ENCODE assay signal across 10 mouse cellular contexts in the genomic region with DNA sequence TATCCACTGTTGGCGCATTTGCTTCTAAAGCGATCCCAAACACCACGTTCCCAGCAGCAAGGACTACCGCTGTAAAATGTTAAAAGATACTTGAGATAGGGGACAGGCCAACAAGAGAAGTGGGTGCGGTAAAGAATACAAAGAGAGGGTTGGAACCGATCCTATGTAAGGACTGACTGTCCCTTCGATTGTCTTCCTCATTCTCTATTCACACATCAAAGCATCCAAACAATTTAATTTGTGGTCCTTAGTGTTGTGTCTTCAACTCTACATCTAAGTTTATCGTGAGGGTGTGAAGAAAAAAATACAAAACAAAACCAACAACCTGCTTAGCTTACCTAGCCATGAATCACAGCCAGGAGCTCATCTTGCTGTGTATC. TPM values are rescaled to one million over a fixed set of nuclear protein-coding genes. Genes with fewer than 3 reads are reported as not detected.
DNase-seq lines count a peak whose midpoint lies in the region; ATAC-seq and TF ChIP-seq lines count a peak whose summit lies in the region.
"Had no signal": no experiment of that assay in that cellular context is flagged by ENCODE, and none has a peak within 500 bp of the region (broad histone marks: within the 10 kb centered on the region; RNA-seq: fewer than 3 reads in every experiment).

No protein-coding gene starts in this region.

- no peak for DNase-seq in heart, postnatal 14 days
- DNase-seq in forebrain, postnatal 0 days, result peak; percentile 66
- no peak for DNase-seq in liver, postnatal 0 days
- DNase-seq in cerebellum, postnatal 36 days, result no peak
- DNase-seq in right cerebral cortex, postnatal 10 days (ENCODE audit: low spot score in 2 of 2), result no peak
- DNase-seq in left cerebral cortex, adult 11 months (ENCODE audit: low spot score), result no peak
- DNase-seq: spleen, adult 18-20 months had no signal

- intact Hi-C loops in heart, postnatal 14 days (cut with DNase I), result loop anchor here (5.0 kb wide), 1 partner anchor 47 kb away; the partner anchor contains the start of gene Tfam

- 19% methylated on average over 8 of the region's 8 CpGs for WGBS in heart, embryonic 13.5 days
- WGBS in forebrain, postnatal 0 days, result 6% methylated on average over 8 of the region's 8 CpGs
- 27% methylated on average over 8 of the region's 8 CpGs for WGBS in liver, postnatal 0 days (ENCODE audit: insufficient replicate concordance)

- peak overlapping the region; percentile 67 for H3K27ac ChIP-seq in heart, embryonic 13.5 days (replicated peaks)
- no peak overlapping the region for H3K27ac ChIP-seq in ES-Bruce4 (ENCODE audit: insufficient read depth, low read length)
- peak overlapping the region; percentile 93 for H3K27ac ChIP-seq in forebrain, postnatal 0 days (ENCODE audit: low read depth, low read length)
- no peak overlapping the region for H3K27ac ChIP-seq in liver, postnatal 0 days (ENCODE audit: low read depth)

- H3K36me3 ChIP-seq in heart, embryonic 13.5 days, result peaks cover 8% of the 10 kb centered on the region; the same call in 1 of the 2 replicates
- H3K36me3 ChIP-seq in ES-Bruce4 (ENCODE audit: control insufficient read depth, insufficient read depth, low read length, poor library complexity, severe bottlenecking), result no peaks in the 10 kb centered on the region
- no peaks in the 10 kb centered on the region for H3K36me3 ChIP-seq in forebrain, postnatal 0 days (ENCODE audit: insufficient read depth)
- H3K36me3 ChIP-seq in liver, postnatal 0 days (replicated peaks; ENCODE audit: insufficient read depth, low read length), result no peaks in the 10 kb centered on the region
- H3K36me3 ChIP-seq: G1E had no signal

- TF ChIP-seq EP300 in ES-Bruce4 (IDR thresholded peaks at IDR 0.05; ENCODE audit: insufficient read depth, low read depth, low read length), result no peak
- TF ChIP-seq EP300 in liver, postnatal 0 days (IDR thresholded peaks at IDR 0.05; ENCODE audit: low read depth), result no peak

- peak overlapping the region; percentile 82 for H3K4me2 ChIP-seq in heart, embryonic 13.5 days
- peak overlapping the region; percentile 57 for H3K4me2 ChIP-seq in forebrain, postnatal 0 days (ENCODE audit: low read depth)
- H3K4me2 ChIP-seq in liver, postnatal 0 days (ENCODE audit: low read depth, low read length), result peak overlapping the region; percentile 76

- H3K9me3 ChIP-seq in heart, embryonic 13.5 days, result no peaks in the 10 kb centered on the region
- H3K9me3 ChIP-seq in ES-Bruce4 (replicated peaks; ENCODE audit: control insufficient read depth, insufficient read depth, low read length, poor library complexity, severe bottlenecking), result no peaks in the 10 kb centered on the region
- H3K9me3 ChIP-seq in forebrain, postnatal 0 days (ENCODE audit: low read length), result no peaks in the 10 kb centered on the region
- H3K9me3 ChIP-seq in liver, postnatal 0 days (ENCODE audit: low read length), result no peaks in the 10 kb centered on the region

- peak overlapping the region; percentile 99 for H3K4me3 ChIP-seq in heart, embryonic 13.5 days
- peak overlapping the region; percentile 99 for H3K4me3 ChIP-seq in ES-Bruce4 (ENCODE audit: low read depth, low read length)
- H3K4me3 ChIP-seq in forebrain, postnatal 0 days (ENCODE audit: low read depth, low read length), result peak overlapping the region; percentile 94
- H3K4me3 ChIP-seq in liver, postnatal 0 days (ENCODE audit: low read depth, low read length), result peak overlapping the region; percentile 87

- TF ChIP-seq CTCF in ES-Bruce4 (IDR thresholded peaks at IDR 0.05; ENCODE audit: low read depth, low read length), result no peak
- no peak for TF ChIP-seq CTCF in forebrain, postnatal 0 days (IDR thresholded peaks at IDR 0.05; ENCODE audit: low read depth)
- no peak for TF ChIP-seq CTCF in liver, postnatal 0 days (IDR thresholded peaks at IDR 0.05; ENCODE audit: low read depth)

- H3K4me1 ChIP-seq in heart, embryonic 13.5 days, result peaks cover 36% of the 10 kb centered on the region
- H3K4me1 ChIP-seq in ES-Bruce4 (ENCODE audit: control insufficient read depth, insufficient read depth, low read length), result no peaks in the 10 kb centered on the region
- H3K4me1 ChIP-seq in forebrain, postnatal 0 days (ENCODE audit: insufficient read depth), result peaks cover 20% of the 10 kb centered on the region
- H3K4me1 ChIP-seq in liver, postnatal 0 days (ENCODE audit: insufficient read depth), result peaks cover 4% of the 10 kb centered on the region; the same call in 1 of the 2 replicates

- peaks cover 12% of the 10 kb centered on the region for H3K27me3 ChIP-seq in heart, embryonic 13.5 days (replicated peaks)
- no peaks in the 10 kb centered on the region for H3K27me3 ChIP-seq in ES-Bruce4 (ENCODE audit: control insufficient read depth, insufficient read depth, low read length, poor library complexity, severe bottlenecking)
- H3K27me3 ChIP-seq in forebrain, postnatal 0 days (ENCODE audit: insufficient read depth, low read length), result no peaks in the 10 kb centered on the region
- no peaks in the 10 kb centered on the region for H3K27me3 ChIP-seq in liver, postnatal 0 days (ENCODE audit: insufficient read depth, low read length)

- no peak for ATAC-seq in heart, embryonic 13.5 days (ENCODE audit: extremely low read depth, insufficient number of reproducible peaks, low FRiP score, low TSS enrichment)
- ATAC-seq in forebrain, postnatal 0 days, result no peak
- ATAC-seq in liver, postnatal 0 days, result no peak

- H3K9ac ChIP-seq in heart, embryonic 13.5 days, result peak overlapping the region; percentile 96
- peak overlapping the region; percentile 83 for H3K9ac ChIP-seq in ES-Bruce4 (ENCODE audit: low read depth, poor library complexity, severe bottlenecking)
- H3K9ac ChIP-seq in forebrain, postnatal 0 days, result peak overlapping the region; percentile 99
- no peak overlapping the region; the same call in 1 of the 2 replicates for H3K9ac ChIP-seq in liver, postnatal 0 days (replicated peaks)

- TF ChIP-seq POLR2A in ES-Bruce4 (IDR thresholded peaks at IDR 0.05; ENCODE audit: insufficient read depth, low read length), result no peak

RNA-seq across cellular contexts. Expression of gene Ube2d1, which starts 0.9 kb away (rescaled TPM):
- 54.0 and 56.2 TPM in 2 replicates for polyA plus RNA-seq in heart, embryonic 13.5 days (2015; fragmentation: Nextera tagmentation; extraction: Ambion mirVana)
- 10 to 100 TPM; 41.5 to 42.2 TPM for total RNA-seq in heart, postnatal 14 days (2021)
- 66.7 and 71.4 TPM in 2 replicates for polyA plus RNA-seq in ES-Bruce4 (2011; ENCODE audit: insufficient read depth, insufficient read length, low read depth, missing spikeins)
- total RNA-seq in forebrain, postnatal 0 days (2014; rRNA removed), result 80.7 and 82.6 TPM in 2 replicates
- polyA plus RNA-seq in forebrain, postnatal 0 days (2015; fragmentation: Nextera tagmentation; extraction: Ambion mirVana), result 227 and 232 TPM in 2 replicates
- 6.9 and 8.8 TPM in 2 replicates for polyA plus RNA-seq in liver, postnatal 0 days (2015; fragmentation: Nextera tagmentation; extraction: Ambion mirVana)
- polyA plus RNA-seq: G1E had no signal

RNA-seq across cellular contexts. Expression of gene Tfam, which starts 46.0 kb away (rescaled TPM):
- polyA plus RNA-seq in heart, embryonic 13.5 days (2015; fragmentation: Nextera tagmentation; extraction: Ambion mirVana), result 42.3 and 47.6 TPM in 2 replicates
- total RNA-seq in heart, postnatal 14 days (2021), result 10 to 100 TPM; 56.6 to 56.8 TPM
- 93.6 and 112 TPM in 2 replicates for polyA plus RNA-seq in ES-Bruce4 (2011; ENCODE audit: insufficient read depth, insufficient read length, low read depth, missing spikeins)
- 25.1 and 50.9 TPM in 2 replicates for total RNA-seq in forebrain, postnatal 0 days (2014; rRNA removed)
- polyA plus RNA-seq in forebrain, postnatal 0 days (2015; fragmentation: Nextera tagmentation; extraction: Ambion mirVana), result 46.9 and 47.7 TPM in 2 replicates
- 33.4 and 36.9 TPM in 2 replicates for polyA plus RNA-seq in liver, postnatal 0 days (2015; fragmentation: Nextera tagmentation; extraction: Ambion mirVana)

Comparison
In these comparisons a context has a peak if more than half of its experiments do, and no peak if none do; other contexts are left out.
1. H3K27ac ChIP-seq: peak in heart, embryonic 13.5 days (single experiment) and forebrain, postnatal 0 days (single experiment); none in ES-Bruce4 (single experiment) and liver, postnatal 0 days (single experiment).
2. Peak in every context shown above with its lines, with median percentiles within 50 percentile points of each other: H3K4me2 ChIP-seq and H3K4me3 ChIP-seq.